Mouse (Mus musculus) megakaryocyte progenitor cell, adult 5-6 weeks (primary cell): ENCODE data around the gene Prdm16. TPM values are rescaled to one million over a fixed set of nuclear protein-coding genes. Genes with fewer than 3 reads are reported as not detected.
A peak's percentile ranks its signal among the peaks of the same experiment; 100 is the strongest.

Experiments
- ATAC-seq: replicated peaks from 2 replicates; pipeline ENCODE4 v1.8.0; 2016; ENCODE audit warnings: mild to moderate bottlenecking, moderate TSS enrichment, inconsistent platforms; ENCODE audit not compliant: poor library complexity
- total RNA-seq, 2 experiments: library from RNA; stranded (forward) in 1 of 2; stranded (reverse) in 1 of 2; fragments of 157-497, 149-512 nt in 1 of 2; fragments of 200-1000 nt in 1 of 2; gene quantifications; 2 replicates each; pipeline versions ENCODE4 v1.2.3 to v1.2.4; 2015 to 2017

The Prdm16 gene
- total RNA-seq, 2 experiments from 2014 or later: 0.79 to 6.2 TPM

DNA sequence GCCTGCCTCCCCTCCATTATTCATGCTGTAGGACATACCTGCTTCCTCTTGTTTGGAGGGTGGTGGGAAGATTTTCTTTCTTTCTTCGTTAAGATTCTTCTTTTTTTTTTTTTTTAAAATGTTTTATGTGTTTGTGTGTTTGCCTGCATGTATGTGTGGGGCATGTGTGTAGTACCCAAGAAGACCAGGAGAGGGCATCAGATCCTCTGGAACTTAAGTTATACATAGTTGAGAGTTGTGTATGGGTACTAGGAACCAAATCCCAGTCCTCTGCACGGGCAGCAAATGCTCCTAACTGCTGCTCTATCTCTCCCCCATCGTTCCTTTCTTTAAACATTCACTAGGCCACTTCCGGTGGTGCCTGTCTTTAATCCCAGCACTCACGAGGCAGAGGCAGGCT is 28.9 kb downstream of the Prdm16 start:
- no peak for ATAC-seq

DNA sequence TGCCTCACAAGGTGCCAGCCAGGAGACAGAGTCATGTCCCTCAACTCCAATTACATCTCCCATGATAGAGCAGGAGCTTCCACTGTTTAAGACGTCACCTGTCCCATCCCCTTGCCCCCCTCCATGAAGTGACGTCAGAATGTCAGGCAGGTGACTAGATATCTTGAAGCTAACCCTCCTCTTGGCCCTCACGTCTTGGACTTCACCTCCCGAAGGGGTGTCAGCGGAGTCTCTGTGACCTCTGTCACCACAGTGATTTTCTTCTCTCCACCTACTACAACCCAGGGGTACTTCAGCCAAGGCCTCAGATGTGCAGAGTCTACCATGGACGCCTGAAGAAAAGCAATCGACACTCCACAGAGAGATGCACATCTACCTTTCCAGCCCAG is 32.2 kb downstream of the Prdm16 start:
- ATAC-seq: no peak

DNA sequence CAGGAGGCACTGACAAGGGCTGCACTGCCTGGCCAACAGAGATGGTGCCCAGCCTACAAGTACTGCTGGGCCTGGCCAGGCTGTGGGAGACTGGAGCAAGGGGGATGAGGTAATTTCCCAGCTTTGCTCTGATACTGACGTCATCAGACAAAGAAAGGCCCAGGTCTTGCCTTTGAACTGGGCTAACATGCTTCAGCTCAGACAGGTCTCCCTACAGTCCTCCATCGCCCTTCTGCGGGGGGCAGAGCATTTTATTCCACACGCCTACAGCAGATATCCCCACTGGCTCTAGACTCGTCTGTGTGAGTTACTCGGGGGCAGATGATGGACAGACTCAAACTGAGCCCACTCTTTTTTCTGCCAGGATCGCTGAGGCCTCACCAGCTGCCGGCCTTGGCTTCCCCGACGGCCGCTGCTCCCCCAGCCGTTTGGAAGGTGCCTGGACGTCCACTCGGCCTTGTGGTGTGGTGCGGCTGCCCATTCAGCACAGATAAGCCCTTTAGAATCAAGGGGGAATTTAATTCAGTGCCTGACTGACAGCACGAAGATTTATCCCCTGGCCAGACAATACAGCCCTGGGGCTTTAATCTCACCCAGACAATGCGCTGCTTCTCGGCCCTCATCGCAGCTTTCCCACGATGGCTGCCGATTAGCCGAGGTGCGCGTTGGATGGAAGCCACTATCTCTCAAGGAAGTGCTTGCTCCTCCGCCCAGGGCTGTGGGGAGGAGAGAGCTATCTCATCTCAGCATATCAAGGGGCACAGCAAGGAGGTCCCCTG is 32.8 kb downstream of the Prdm16 start:
- peak; percentile 80 for ATAC-seq

DNA sequence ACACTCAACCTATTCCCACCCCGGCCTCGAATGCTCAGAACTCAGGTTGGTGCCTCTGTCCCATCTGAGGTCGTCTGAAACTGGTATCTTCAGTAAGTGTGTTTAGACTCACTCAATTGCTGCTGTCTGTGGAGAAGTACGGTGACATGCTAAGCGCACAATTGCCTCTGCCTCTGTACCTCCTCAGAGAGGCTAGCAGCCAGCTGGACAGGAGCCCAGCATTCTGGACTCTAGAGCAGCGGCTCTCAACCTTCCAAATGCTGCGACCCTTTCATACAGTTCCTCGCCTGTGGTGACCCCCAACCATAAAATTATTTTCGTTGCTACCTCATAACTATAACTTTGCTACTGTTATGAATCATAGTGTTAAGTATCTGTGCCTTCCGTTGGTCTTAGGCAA is 34.3 kb downstream of the Prdm16 start:
- no peak for ATAC-seq

DNA sequence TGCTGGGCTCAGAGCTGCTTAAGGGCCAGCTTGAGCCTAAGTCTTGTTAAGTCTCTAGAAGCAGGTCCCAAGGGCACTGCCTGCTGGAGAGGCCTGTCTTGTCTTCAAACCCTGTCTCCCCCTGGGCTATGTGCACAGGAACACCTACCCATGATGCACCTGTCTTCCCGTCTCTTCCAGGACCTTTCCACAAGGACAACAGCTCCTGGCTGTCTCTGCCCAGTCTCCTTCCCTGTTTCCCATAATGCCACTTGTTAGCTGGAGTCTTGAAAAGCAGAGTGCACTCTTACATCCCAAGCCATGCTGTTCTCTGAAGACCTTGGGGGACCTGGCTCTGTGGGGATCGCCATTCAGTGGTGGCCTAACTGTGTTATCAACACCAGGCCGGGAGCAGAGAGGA is 35.7 kb downstream of the Prdm16 start:
- ATAC-seq: no peak

DNA sequence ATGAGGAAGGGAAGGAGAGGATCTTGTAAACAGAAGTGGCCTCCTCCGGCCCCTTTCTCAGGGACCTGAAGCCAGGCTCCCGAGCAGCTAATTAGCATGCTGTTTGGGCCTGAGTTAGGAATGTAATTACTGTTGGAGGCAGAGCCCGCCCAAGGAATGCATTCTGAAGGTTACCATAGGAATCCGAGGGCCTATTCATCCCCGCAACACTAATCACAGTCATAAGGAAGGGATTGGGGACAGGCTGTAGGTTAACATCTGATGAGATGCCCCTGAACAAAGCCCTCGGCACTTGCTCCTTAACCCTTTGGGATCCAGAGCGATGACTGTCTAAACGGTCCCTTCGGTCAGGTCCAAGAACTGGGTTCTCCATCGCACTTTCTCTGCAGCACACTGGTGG is 36.7 kb downstream of the Prdm16 start:
- ATAC-seq: no peak

DNA sequence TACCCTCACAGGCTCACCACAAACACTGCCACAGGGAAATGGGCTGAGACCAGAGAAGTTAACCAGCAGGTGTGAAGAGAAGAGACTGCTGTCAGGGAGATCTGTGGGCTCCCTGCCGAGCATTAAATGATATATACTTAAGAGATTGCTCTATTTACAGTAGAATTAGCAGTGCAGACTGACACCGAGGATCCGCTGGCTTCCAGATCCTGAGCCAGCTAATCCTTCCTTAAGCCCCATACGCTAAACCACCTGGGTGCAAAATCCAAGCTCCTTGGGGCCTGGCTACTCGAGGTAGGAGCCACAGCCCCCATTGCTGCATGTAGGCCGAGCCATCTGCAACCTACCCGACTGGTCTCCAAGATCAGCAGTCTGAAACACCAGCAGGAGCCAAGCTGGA is 38.3 kb downstream of the Prdm16 start:
- no peak for ATAC-seq

DNA sequence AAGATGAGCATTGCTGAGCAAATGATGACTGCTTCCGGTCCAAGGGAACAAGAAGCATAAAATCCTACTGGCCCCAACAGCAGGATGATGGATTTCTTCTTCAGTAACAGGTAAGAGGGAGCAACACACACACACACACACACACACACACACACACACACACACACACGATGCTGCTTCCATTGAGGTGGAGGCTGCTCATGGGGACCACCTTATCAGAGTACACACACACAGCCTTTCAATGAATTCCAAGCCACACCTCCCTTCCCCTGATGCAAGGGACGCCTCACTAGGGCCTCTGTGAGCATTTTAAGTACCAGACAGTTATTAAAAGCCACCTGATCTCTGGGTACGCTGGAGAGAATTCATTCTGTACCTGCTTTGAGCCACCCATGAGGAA is 39.9 kb downstream of the Prdm16 start:
- ATAC-seq: no peak

DNA sequence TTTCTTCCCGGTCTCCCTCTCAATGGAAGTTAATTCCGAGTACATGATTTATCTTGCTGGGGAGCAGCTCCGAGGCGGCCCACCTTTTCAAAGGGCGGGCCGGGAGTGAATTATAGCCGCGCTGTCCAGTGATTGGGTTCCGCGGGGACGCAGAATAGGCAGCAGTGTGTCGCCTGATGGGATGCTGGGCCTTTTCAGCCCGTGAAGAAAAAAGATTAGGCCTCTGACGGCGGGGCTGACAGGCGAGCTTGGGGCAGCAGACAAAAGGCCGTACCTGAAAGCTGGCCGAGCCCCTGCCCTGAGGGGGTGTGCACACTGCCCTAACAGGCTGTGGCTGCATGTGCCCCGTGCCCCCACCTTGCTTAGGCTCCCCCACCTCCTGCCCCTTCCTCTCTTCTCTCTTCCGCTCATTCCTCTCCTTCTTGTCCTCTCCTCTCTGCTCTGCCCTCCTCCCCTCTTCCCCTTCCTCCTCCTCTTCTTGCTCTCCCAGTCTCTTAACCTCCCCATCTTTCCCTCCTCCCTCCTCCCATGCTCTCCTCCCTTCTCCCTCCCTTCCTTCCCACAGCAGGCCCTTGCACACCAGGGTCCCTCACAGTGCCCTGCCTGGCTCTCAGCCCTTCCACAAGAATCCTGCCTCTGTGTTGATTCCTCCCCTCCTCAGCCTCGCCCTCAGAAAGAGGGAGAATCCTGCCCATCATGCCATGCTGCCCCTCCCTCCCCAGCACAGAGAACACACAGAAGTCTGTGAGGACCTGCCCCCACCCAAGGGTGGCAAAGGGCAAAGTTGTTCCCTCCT is 41.7 kb downstream of the Prdm16 start:
- no peak for ATAC-seq

DNA sequence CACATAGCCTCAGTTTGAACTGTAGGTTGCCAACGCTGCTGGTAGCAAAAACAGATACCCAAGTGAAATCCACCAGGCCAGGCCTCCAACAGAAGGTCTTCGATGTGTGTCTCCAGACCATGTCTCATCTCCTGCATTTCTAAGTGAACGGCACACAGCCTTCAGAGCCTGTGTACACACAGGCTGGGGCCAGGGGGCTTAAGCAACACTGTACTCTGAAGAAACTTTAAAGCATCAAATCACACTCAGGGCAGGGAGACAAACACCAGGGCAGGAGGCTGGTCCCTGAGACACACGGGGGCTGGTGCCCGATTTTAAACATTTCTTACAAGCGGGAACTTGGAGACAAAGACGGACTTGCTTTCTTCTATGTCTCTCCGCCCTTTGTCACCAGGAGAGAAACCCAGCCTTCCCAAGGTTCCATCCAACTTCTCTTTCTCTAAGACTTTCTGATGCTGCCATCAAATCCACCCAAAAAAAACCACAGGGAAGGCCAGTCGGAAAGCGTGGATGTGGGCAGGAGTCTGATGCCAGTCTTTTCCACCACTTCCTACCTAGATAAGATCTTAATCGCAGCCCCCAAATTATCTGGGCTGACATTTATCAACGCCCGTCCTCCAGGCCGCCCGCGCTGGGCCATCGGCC is 42.4 kb downstream of the Prdm16 start:
- no peak for ATAC-seq

DNA sequence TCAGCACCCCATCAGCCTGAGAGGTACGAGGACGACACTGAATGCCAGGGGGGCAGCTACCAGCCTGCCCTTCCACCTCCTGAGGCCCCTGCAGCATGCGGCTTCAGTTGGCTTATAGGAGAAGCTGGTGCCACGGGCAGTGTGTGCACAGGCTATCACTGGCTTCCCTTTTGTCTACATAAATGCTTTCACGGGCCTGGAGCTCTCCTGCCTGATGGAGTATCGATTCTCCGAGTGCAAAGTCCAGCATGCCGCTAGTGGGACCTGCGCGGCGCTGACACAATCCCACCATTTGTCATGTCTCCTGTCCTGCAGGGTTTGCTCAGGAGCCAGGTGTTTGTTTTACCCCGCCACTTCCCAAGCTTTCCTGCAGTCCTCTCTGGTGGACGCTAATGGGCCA is 44.1 kb downstream of the Prdm16 start:
- no peak for ATAC-seq

DNA sequence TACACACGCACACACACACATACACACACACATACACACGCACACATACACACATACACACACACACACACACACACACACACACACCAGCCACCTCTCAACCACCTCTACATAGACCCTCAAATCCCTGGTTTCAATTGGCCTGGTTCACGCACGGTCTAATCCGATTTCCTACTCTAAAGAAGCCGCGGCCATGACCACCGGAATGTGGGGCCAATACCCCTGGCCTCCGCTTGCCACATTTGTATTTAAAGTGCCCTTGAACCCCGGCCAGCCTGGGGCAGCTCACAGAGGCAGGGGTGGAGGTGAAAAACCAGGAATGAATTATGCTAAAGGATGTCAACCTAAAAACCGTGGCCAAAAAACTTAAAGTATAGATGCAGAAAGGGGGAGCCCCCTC is 45.8 kb downstream of the Prdm16 start:
- ATAC-seq: no peak

DNA sequence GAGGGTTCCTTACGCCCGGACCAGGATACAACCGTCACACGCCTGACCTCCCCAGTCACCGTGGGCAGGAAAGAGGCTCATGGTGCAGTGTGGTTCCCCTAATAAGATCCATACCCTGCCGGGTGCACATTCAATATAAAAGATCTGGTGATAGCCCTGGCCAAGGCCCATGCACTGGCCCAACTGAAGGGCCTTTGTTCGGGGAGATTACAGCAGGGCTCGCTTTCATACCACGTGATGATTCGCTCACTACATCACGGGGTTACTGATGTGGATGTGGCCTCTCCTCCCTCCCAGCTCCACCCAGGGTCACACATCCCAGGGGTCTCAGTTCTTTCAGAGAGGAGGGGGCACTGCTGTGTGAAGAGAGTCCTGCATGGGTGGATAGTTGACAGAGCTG is 50.3 kb downstream of the Prdm16 start:
- no peak for ATAC-seq

DNA sequence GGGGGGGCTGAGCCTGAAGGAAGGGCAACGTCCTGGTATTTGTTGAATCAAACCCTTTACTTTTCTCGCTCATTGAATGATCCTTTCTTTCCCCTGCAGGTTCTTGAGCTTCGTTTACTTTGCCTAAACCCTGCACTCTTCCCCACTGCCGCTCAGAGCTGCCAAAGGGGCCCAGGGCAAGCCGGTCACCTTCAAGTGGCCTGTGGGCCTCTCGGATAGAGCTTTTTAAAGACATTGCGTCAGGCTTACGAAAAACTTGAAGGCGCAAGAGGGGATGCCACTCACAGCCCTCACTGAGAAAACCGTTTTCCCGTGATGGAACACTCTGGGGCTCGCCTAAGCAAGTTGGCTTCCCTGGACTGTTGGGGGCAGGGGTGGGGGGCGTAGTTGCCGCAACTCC is 50.9 kb downstream of the Prdm16 start:
- ATAC-seq: 0 out of 2 replicates have a peak, but pooled peaks have one; percentile 17

DNA sequence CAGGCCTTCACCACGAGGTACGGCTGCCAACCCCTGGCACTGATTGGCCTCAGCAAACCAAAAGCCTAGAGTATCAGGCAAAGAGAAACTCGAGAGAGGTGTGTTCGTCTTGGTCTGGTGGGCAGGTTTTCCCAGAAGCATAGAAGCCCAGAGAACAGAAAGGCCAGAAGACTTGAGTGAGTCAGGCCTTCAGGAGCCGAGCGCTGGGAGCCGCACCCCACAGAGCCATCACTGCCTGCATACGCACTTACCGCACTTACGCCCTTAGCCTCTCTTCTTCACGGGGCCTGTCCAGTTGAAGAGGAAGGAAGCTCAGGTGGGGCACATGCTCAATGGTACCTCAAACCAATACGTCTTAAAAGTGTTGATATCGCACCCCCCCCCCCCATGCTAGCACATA is 53.0 kb downstream of the Prdm16 start:
- no peak for ATAC-seq

DNA sequence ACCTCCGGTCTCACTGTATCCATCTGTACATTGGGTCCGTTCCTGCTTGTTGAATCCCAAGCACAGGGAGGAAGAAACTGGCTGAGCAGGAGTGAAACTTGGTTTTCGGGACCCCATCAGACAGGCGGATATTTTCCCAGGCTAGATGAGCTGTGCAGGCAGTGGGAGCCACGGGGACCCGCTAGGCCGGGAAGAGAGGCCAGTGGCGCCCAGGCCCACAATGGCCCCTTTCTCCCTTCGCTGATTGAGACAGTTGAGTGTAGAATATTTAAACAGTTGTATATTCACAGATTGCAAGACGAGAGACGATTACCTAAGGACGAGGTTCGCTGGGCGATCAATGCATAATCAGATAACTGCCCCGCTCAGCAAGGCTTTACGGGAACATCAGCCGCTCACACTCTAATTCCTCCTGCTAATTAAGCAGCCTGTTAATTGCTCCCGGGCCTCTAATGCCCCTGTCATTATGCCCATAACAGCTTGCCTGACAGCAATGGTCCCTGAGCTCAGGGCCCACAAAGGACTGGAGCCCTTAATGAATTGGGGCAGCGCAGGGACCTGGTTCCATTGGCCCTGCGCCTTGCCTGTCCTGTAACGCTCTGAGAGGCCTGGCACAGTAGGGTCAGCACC is 54.0 kb downstream of the Prdm16 start:
- no peak for ATAC-seq

DNA sequence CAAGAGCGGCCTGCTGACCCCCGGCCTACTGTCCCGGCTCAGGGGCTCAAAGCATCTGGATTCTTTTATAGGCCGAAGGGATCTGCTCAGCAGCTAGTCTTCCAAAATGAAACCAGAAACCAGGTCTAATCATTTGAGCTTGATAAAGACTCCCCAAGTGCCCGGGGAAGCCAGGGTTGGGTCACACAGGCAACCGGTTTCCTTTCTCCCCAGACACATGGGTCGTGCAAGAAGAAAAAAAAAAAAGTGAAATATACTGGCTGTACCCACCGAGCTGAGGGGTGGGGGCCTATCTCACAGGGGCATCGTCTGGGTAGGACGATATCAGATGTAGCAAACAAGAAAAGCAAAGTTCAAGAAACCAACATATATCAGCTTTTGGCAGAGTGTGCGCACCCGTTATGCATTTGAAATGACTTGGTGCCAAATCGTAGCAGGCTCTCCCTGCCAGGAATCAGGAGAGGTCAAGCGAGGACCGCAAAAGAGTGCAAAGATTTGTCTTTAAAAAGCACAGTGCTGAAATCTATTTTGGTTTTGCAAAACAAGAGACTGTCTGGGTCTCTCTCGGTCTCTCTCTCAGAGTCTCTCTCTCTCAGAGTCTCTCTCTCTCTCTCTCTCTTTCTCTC is 55.3 kb downstream of the Prdm16 start:
- ATAC-seq: no peak

DNA sequence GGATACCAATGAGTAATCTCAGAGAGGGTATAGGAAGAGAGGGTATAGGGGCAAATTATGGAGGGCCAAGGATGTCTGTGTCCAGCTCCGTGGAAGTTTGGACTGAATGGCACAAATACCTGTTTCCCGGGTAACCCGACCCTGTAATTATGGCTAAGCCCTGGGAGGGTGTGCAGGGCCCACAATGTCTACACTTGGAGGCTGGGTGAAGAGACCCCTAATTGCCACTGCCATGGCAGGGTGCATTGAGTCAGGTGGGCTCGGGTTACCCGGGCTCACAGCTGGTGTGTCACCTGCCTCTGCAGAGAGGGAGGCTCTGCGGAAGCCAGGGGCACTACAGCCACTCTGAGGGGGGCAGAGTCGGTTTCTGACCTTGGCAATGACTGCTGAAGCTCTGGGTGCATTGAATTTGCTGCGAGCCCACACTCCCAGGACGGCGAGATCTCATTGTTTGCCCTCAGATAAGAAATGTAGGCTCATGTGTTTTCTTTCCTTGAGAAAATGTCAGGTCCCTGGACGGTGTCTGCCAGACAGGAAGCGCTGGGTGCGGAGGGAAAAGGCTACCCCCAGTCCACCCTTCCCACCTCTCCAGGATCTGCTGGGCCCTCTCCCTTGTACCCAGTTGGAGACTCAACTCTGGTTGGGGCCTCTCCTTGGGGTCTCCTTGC is 62.3 kb downstream of the Prdm16 start:
- no peak for ATAC-seq

DNA sequence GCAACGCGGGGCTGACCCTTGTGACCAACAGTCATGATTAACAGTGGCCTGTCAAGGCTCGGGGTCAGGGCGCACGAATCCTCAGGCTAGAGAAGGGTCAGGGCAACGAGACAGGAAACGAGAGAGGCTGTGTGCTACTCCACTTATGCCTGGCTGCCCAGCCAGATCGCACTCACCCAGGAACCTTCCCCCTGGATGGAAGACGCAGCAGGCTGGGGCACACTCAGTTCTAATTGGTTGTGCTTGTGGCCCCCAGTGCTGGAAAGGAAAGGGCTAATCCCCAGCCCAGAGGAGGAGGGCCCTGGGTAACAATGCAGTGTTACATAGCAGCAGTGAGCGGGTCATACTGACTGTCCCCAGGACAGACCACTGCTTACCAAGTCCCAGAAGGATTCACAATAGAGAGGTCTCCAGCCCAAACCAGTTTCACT is 66.2 kb downstream of the Prdm16 start:
- ATAC-seq: no peak

DNA sequence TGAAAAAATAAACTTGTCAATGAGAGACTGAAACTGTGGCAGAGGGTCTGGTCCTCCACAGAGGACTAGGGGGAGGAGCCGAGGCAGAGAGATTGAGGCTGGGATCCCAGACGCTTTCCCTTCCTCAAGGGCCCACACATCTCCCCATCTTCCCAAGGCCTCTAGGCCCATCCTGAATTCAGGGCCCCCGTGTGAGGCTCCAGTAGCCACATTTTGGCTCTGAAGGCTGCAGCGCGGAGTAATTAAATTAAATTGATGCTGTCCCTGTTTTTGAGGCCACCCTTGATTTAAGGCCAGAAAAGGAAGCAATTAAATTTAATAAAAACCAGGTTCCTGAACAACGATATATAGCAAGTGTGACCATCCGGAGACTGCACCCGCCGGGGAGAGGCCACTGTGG is 66.8 kb downstream of the Prdm16 start:
- ATAC-seq: no peak
